Mouse (Mus musculus) urinary bladder, postnatal 4 days (tissue): Measurements from ENCODE around the gene Myo9b.

Experiments
- DNase-seq, 2 experiments: peaks; one replicate each; pipeline ENCODE4 v3.0.0; 2021 to 2022; ENCODE audit warnings: low spot score in 2 of 2

Myo9b gene

GRCm38 (mm10) chr8:71367529-71368176 is 95.1 kb downstream of the Myo9b start:
- no peak for DNase-seq

GRCm38 (mm10) chr8:71368366-71368765 is 95.9 kb downstream of the Myo9b start:
- DNase-seq: no peak

- DNase-seq: no peak
These were observed 96.7 kb downstream of the Myo9b start for GRCm38 (mm10) chr8:71369040-71369718.

- DNase-seq: no peak
These were observed 98.3 kb downstream of the Myo9b start for GRCm38 (mm10) chr8:71370711-71371235.

GRCm38 (mm10) chr8:71371236-71371848 is 98.8 kb downstream of the Myo9b start, which contains the start of gene Ocel1:
Gene Ocel1 (plus strand): TSS chr8:71371298.
- DNase-seq: peak; percentile 96

GRCm38 (mm10) chr8:71372427-71372826 is 99.9 kb downstream of the Myo9b start:
- DNase-seq: no peak

GRCm38 (mm10) chr8:71373000-71373399 is 100.5 kb downstream of the Myo9b start:
- no peak for DNase-seq

- no peak for DNase-seq
These were observed 102.2 kb downstream of the Myo9b start for GRCm38 (mm10) chr8:71374616-71375206.

- peak in 1 of 2 experiments; percentile 52 for DNase-seq
These were observed 103.3 kb downstream of the Myo9b start for GRCm38 (mm10) chr8:71375581-71376422.

GRCm38 (mm10) chr8:71376423-71377030 is 104.0 kb downstream of the Myo9b start:
- DNase-seq: no peak

GRCm38 (mm10) chr8:71379008-71379407 is 106.5 kb downstream of the Myo9b start:
- DNase-seq: no peak

GRCm38 (mm10) chr8:71379512-71380075 is 107.1 kb downstream of the Myo9b start:
- DNase-seq: no peak

GRCm38 (mm10) chr8:71380178-71381171 is 108.0 kb downstream of the Myo9b start:
- DNase-seq: no peak

- peak; percentile 76 to 81 for DNase-seq
These were observed 109.0 kb downstream of the Myo9b start, which contains the start of gene Nr2f6 for GRCm38 (mm10) chr8:71381421-71381970. Gene Nr2f6 (minus strand): TSS chr8:71381960.

- DNase-seq: peak; percentile 88 to 91
These were observed 109.8 kb downstream of the Myo9b start for GRCm38 (mm10) chr8:71381971-71382961.

- DNase-seq: no peak
These were observed 110.9 kb downstream of the Myo9b start for GRCm38 (mm10) chr8:71383396-71383795.

- no peak for DNase-seq
These were observed 111.3 kb downstream of the Myo9b start for GRCm38 (mm10) chr8:71383860-71384259.
